Mouse (Mus musculus) lung, postnatal 14 days (tissue): ENCODE measurements around the gene Gpr180.

ENCODE experiments used
- DNase-seq: peaks from one replicate; pipeline ENCODE4 v3.0.0; 2021

Gpr180 gene

GRCm38 (mm10) chr14:118212188-118212804 lies 75.3 kb downstream of the Gpr180 start:
- DNase-seq = no peak
